Mouse (Mus musculus): ENCODE measurements around the gene Cnnm4. TPM values are rescaled to one million over a fixed set of nuclear protein-coding genes. Genes with fewer than 3 reads are reported as not detected.

The Cnnm4 gene
- 15.3 and 18.0 TPM in 2 replicates for polyA plus RNA-seq (2012; rRNA removed)

DNA sequence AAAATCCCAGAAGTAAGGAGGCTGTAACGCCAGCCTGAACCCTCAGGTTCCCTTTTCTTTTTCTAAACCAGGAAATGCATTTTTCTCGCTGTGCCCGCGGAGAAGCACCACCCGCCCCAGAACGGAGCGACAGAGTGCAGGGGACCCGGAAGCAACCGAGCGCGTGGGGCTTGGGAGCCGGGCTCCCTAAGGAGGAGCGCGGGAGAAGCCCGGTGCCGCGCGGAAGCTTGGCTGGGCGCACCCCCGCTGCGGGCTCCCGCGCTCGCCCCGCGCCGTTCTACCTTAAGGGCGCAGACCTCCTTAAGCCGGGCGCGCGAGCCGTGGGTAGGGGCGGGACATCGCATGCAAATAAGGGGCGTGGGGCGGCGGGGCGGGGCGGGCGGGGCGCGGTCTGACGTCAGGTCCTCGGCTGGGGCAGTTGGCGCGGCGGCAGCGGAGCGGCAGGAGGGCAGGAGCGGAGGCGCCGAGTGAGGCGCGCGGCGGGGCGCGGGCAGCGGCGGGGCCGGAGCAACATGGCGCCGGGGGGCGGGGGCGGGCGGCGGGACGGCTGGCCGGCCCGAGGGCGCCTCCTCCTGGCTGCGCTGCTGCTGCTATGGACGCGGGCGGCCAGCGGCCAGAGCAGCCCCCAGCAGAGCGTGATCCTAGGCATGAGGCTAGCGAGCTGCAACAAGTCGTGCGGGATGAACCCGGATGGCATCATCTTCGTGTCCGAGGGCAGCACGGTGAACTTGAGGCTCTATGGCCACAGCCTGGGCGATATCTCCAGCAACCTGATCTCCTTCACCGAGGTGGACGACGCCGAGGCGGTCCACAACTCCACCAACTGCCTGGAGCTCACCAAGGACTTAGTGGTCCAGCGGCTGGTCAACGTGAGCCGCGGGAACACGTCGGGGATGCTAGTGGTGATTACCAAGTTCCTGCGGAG, at the start of gene Cnnm4:
TSS of gene Cnnm4 (plus strand) at position 440 of the 925 bp plus-strand sequence.
- no peaks in the 10 kb centered on the region for H3K36me3 ChIP-seq (ENCODE audit: control insufficient read depth, insufficient read depth, low read length)
- H3K4me1 ChIP-seq (replicated peaks; ENCODE audit: control insufficient read depth, insufficient read depth, low read length) = peaks cover 56% of the 10 kb centered on the region
- TF ChIP-seq CTCF (IDR thresholded peaks at IDR 0.05; ENCODE audit: borderline replicate concordance, control insufficient read depth, extremely low read depth, insufficient read depth, low read length, poor library complexity) (peak; percentile 28; the same call in 1 of the 2 replicates), POLR2A (IDR thresholded peaks at IDR 0.05; ENCODE audit: control insufficient read depth, extremely low read depth, insufficient read depth, low read length, poor library complexity) (peak; percentile 78)
- peak; percentile 86 for DNase-seq
- under 1% methylated on average over 79 of the region's 98 CpGs for WGBS
- H3K27ac ChIP-seq (ENCODE audit: control insufficient read depth, insufficient read depth, low read length) = peak within 1 kb of the TSS; percentile 80
- H3K4me3 ChIP-seq (ENCODE audit: control insufficient read depth, insufficient read depth, low read length) = peak within 1 kb of the TSS; percentile 61
- no peaks in the 10 kb centered on the region for H3K27me3 ChIP-seq (ENCODE audit: control insufficient read depth, insufficient read depth, low read length)

DNA sequence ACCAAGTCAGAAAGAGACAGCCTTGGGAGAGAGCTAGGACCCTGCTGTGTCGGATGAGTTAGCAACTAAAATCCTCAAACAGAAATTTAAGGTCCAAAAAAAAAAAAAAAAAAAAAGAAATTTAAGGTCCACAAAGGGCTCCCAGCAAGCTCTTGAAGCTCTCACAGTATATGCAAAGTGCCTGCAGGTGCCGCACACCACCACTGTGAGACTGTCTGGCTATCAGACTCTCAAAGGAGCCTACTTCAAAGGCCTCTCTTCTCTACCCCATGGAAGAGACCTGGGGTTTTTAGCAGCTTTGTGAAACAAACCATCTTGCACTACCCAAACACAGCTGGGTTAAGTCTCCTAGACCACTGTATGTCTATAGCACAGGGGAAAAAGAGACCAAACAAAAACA, 41.9 kb upstream of the Cnnm4 start:
- no peak overlapping the region for H3K4me3 ChIP-seq (ENCODE audit: control insufficient read depth, insufficient read depth, low read length)
- no peak overlapping the region for H3K27ac ChIP-seq (ENCODE audit: control insufficient read depth, insufficient read depth, low read length)
- WGBS = 45% methylated on average over 2 of the region's 2 CpGs
- TF ChIP-seq POLR2A (IDR thresholded peaks at IDR 0.05; ENCODE audit: control insufficient read depth, extremely low read depth, insufficient read depth, low read length, poor library complexity) (no peak), CTCF (IDR thresholded peaks at IDR 0.05; ENCODE audit: borderline replicate concordance, control insufficient read depth, extremely low read depth, insufficient read depth, low read length, poor library complexity) (no peak)
- H3K36me3 ChIP-seq (ENCODE audit: control insufficient read depth, insufficient read depth, low read length) = peaks cover 78% of the 10 kb centered on the region
- DNase-seq = peak; percentile 16
- no peaks in the 10 kb centered on the region for H3K27me3 ChIP-seq (ENCODE audit: control insufficient read depth, insufficient read depth, low read length)
- H3K4me1 ChIP-seq (replicated peaks; ENCODE audit: control insufficient read depth, insufficient read depth, low read length) = peaks cover 7% of the 10 kb centered on the region

DNA sequence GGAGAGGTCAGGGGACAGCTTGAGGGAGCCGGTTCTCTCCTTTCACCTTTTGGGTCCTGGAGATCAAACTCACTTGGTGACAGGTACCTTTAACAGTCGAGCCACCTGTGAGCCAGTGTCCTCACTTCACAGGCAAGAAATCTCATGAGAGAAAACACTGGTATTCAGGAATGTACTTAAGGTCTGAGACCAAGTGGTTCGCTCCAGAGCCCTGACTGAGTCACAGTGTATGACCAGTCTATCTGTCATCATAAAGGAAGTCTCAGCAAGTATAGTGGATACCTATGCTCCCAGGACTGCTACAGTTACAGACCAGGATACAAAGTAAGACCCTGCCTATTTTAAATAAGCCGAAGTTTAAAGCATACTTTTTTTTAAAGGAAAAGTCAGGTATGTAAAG, 38.4 kb upstream of the Cnnm4 start:
- TF ChIP-seq POLR2A (IDR thresholded peaks at IDR 0.05; ENCODE audit: control insufficient read depth, extremely low read depth, insufficient read depth, low read length, poor library complexity) = no peak
- no peak for TF ChIP-seq CTCF (IDR thresholded peaks at IDR 0.05; ENCODE audit: borderline replicate concordance, control insufficient read depth, extremely low read depth, insufficient read depth, low read length, poor library complexity)
- 98% methylated on average over 4 of the region's 4 CpGs for WGBS
- H3K4me3 ChIP-seq (ENCODE audit: control insufficient read depth, insufficient read depth, low read length) = no peak overlapping the region
- no peak overlapping the region for H3K27ac ChIP-seq (ENCODE audit: control insufficient read depth, insufficient read depth, low read length)
- DNase-seq = no peak
- H3K27me3 ChIP-seq (ENCODE audit: control insufficient read depth, insufficient read depth, low read length) = no peaks in the 10 kb centered on the region
- H3K36me3 ChIP-seq (ENCODE audit: control insufficient read depth, insufficient read depth, low read length) = peaks cover 70% of the 10 kb centered on the region
- peaks cover 11% of the 10 kb centered on the region for H3K4me1 ChIP-seq (replicated peaks; ENCODE audit: control insufficient read depth, insufficient read depth, low read length)

DNA sequence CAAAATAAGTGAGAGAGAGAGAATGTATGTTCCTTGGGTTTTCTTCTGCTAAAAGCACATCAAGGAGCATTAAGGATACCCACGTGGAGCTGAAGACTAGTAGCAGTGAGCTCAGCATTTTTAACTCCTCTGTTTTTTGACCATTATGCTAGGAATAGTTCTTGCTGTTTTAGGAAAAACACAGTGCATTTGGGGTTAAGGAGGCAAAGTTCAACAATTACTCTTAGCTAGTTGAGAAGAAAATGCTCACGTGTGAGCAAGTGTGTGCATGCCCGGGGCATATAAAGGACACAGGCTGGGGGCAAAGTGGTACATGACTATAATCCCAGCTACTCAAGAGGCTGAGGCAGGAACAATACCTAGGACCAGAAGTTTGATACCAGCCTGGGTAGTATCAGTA, 37.8 kb upstream of the Cnnm4 start:
- Histone ChIP-seq H3K4me1 (replicated peaks; ENCODE audit: control insufficient read depth, insufficient read depth, low read length) (peaks cover 11% of the 10 kb centered on the region), H3K27ac (ENCODE audit: control insufficient read depth, insufficient read depth, low read length) (no peak overlapping the region), H3K27me3 (ENCODE audit: control insufficient read depth, insufficient read depth, low read length) (no peaks in the 10 kb centered on the region), H3K4me3 (ENCODE audit: control insufficient read depth, insufficient read depth, low read length) (no peak overlapping the region), H3K36me3 (ENCODE audit: control insufficient read depth, insufficient read depth, low read length) (peaks cover 70% of the 10 kb centered on the region)
- TF ChIP-seq POLR2A (IDR thresholded peaks at IDR 0.05; ENCODE audit: control insufficient read depth, extremely low read depth, insufficient read depth, low read length, poor library complexity) (no peak), CTCF (IDR thresholded peaks at IDR 0.05; ENCODE audit: borderline replicate concordance, control insufficient read depth, extremely low read depth, insufficient read depth, low read length, poor library complexity) (no peak)
- WGBS = 100% methylated on average over 3 of the region's 3 CpGs
- DNase-seq = no peak

DNA sequence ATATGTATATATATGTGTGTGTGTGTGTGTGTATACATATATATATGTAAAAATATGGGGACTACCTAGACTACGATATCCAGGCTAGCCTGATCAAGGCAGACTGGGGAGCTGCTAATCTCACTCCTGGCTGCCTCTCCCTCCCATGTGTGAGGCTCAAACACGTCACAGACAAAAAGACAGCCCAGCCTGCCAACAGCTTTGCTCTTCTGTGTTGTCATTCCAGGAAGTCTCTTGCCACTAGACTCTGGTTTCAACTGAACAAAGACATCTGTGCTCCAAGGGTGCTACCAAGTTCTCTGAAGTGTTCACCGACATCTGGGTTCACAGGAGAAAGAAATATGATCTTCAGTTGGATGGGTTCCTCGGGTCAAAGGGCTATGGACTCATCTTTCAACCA, 36.3 kb upstream of the Cnnm4 start:
- TF ChIP-seq CTCF (IDR thresholded peaks at IDR 0.05; ENCODE audit: borderline replicate concordance, control insufficient read depth, extremely low read depth, insufficient read depth, low read length, poor library complexity) = no peak
- no peak for TF ChIP-seq POLR2A (IDR thresholded peaks at IDR 0.05; ENCODE audit: control insufficient read depth, extremely low read depth, insufficient read depth, low read length, poor library complexity)
- Histone ChIP-seq H3K4me3 (ENCODE audit: control insufficient read depth, insufficient read depth, low read length) (no peak overlapping the region), H3K27me3 (ENCODE audit: control insufficient read depth, insufficient read depth, low read length) (no peaks in the 10 kb centered on the region), H3K36me3 (ENCODE audit: control insufficient read depth, insufficient read depth, low read length) (peaks cover 74% of the 10 kb centered on the region), H3K4me1 (replicated peaks; ENCODE audit: control insufficient read depth, insufficient read depth, low read length) (peaks cover 9% of the 10 kb centered on the region), H3K27ac (ENCODE audit: control insufficient read depth, insufficient read depth, low read length) (peak overlapping the region; percentile 65; the same call in 1 of the 2 replicates)
- 2% methylated on average over 4 of the region's 4 CpGs for WGBS
- DNase-seq = peak; percentile 59

DNA sequence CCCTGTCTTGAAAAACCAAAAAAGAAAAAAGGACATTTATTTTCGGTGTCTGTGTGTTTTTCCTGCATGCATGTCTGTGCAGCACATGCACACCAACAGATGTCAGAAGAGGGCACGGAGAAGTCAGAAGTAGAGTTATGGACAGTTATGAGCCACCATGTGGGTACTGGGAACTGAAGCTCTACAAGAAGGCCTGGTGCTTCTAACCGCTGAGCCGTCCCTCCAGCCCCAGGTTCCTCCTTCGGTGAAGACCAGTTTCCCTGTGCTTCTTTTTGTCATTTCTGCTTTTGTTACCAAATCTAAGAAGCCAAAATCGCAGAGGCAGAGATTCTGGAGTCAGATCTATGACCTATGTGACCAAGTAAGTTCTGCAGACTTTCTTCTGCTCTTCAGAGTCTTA, 34.9 kb upstream of the Cnnm4 start:
- Histone ChIP-seq H3K27ac (ENCODE audit: control insufficient read depth, insufficient read depth, low read length) (no peak overlapping the region), H3K4me1 (replicated peaks; ENCODE audit: control insufficient read depth, insufficient read depth, low read length) (peaks cover 7% of the 10 kb centered on the region), H3K36me3 (ENCODE audit: control insufficient read depth, insufficient read depth, low read length) (peaks cover 63% of the 10 kb centered on the region), H3K4me3 (ENCODE audit: control insufficient read depth, insufficient read depth, low read length) (no peak overlapping the region), H3K27me3 (ENCODE audit: control insufficient read depth, insufficient read depth, low read length) (no peaks in the 10 kb centered on the region)
- no peak for DNase-seq
- TF ChIP-seq CTCF (IDR thresholded peaks at IDR 0.05; ENCODE audit: borderline replicate concordance, control insufficient read depth, extremely low read depth, insufficient read depth, low read length, poor library complexity) (no peak), POLR2A (IDR thresholded peaks at IDR 0.05; ENCODE audit: control insufficient read depth, extremely low read depth, insufficient read depth, low read length, poor library complexity) (no peak)
- 95% methylated on average over 6 of the region's 6 CpGs for WGBS
